Mouse (Mus musculus) brain, embryonic 14.5 days (tissue): ENCODE measurements at regions not wholly inside any gene's neighbourhood (a gene's known extent, or its start where the extent isn't known, plus 50 kb on each side); places are given as distances from the start of the nearest gene placed in this dataset.

Source experiments
- CTCF ChIP-seq: fragments of 200-500 bp; IDR thresholded peaks from 2 replicates; pipeline ENCODE4 v1.5.1; 2012; ENCODE audit warnings: inconsistent platforms, mild to moderate bottlenecking, moderate library complexity, borderline replicate concordance; ENCODE audit not compliant: insufficient read depth, insufficient read length; ENCODE audit errors: extremely low read depth
- POLR2A ChIP-seq: fragments of 200-500 bp; IDR thresholded peaks from 2 replicates; pipeline ENCODE4 v1.6.1; 2012; ENCODE audit warnings: mild to moderate bottlenecking, inconsistent platforms, borderline replicate concordance; ENCODE audit not compliant: poor library complexity, insufficient read depth, insufficient read length, severe bottlenecking; ENCODE audit errors: extremely low read depth

GRCm38 (mm10) chr1:137900621-137901071 lies 274.9 kb downstream of the Ptprc start:
- TF ChIP-seq CTCF (no peak), POLR2A (no peak)
